Mouse (Mus musculus): ENCODE results near the gene Sh3rf3. TPM values are rescaled to one million over a fixed set of nuclear protein-coding genes. Genes with fewer than 3 reads are reported as not detected.

The Sh3rf3 gene
- polyA plus RNA-seq, 1 experiment from 2014 or later, result 0.43 TPM

DNA sequence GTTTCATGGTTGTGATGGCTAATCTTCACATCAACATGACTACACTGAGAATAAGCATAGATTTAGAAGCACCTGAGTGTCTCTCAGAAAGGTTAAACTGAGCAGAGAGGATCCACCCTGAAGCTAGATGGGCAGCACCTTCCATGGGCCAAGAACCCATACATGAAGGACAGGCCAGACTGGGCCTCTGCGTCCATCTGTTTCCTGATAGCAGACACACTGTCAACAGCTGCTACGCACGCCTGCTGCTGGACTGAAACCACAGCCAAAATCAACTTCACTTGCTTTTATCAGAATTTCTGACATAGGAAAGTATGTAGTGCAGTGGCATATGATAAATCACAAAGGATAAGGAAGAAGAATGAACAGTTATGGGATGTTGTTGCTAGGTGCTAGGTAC is 366.5 kb downstream of the Sh3rf3 start:
- ATAC-seq, result no peak
- no peaks in the 10 kb centered on the region for H3K27me3 ChIP-seq (replicated peaks)
- WGBS, result 83% methylated on average over 3 of the region's 3 CpGs
- H3K4me3 ChIP-seq (replicated peaks), result no peak overlapping the region
- H3K4me2 ChIP-seq (replicated peaks), result no peak overlapping the region
- no peaks in the 10 kb centered on the region for H3K4me1 ChIP-seq (replicated peaks)
- H3K27ac ChIP-seq, result no peak overlapping the region
- H3K9ac ChIP-seq, result no peak overlapping the region
- no peaks in the 10 kb centered on the region for H3K9me3 ChIP-seq
- H3K36me3 ChIP-seq, result no peaks in the 10 kb centered on the region

DNA sequence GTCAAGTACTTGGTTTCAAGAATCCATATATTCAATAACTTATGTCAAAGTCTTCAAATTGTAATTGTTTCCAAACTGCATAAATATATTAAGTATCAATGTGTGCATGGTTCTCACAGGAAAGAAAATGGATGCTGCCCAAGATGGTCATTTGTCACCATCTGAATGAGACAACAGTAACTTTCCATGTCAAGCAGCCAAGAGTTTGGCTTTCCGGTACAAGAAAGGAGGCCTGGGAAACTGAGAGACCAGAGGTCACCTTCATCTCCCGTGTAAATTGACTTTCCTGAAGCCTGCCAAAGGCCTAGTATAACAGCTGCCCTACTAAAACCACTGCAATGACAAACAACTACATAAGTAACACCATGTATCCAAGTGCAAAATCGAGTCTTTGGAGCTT is 369.1 kb downstream of the Sh3rf3 start:
- Histone ChIP-seq H3K4me2 (replicated peaks) (no peak overlapping the region), H3K9me3 (no peaks in the 10 kb centered on the region), H3K27me3 (replicated peaks) (no peaks in the 10 kb centered on the region), H3K27ac (no peak overlapping the region), H3K36me3 (no peaks in the 10 kb centered on the region), H3K9ac (no peak overlapping the region), H3K4me1 (replicated peaks) (no peaks in the 10 kb centered on the region), H3K4me3 (replicated peaks) (no peak overlapping the region)
- WGBS, result 73% methylated on average over 3 of the region's 3 CpGs
- no peak for ATAC-seq

Other genes with a start within 250 kb of the Sh3rf3 start
- gene Edar, start 137.7 kb upstream of the Sh3rf3 start, polyA plus RNA-seq (2015; fragmentation: Nextera tagmentation; extraction: Ambion mirVana), result 0.33 TPM in 2 replicates
- gene Gm17542, start 95.1 kb upstream of the Sh3rf3 start, polyA plus RNA-seq (2015; fragmentation: Nextera tagmentation; extraction: Ambion mirVana), result not detected in 2 replicates